Mouse (Mus musculus): ENCODE measurements around the gene Gm10436. TPM values are rescaled to one million over a fixed set of nuclear protein-coding genes. Genes with fewer than 3 reads are reported as not detected.
"Not testable (repeated sequence)": the region's sequence is repeated elsewhere in the genome, so short reads cannot be mapped to it uniquely, and the experiment has no call there.

The Gm10436 gene
- not detected for total RNA-seq (2021)
- long read RNA-seq, experiment 1: 0 reads
- long read RNA-seq, experiment 2: 0 reads

- not testable (repeated sequence) for DNase-seq (ENCODE audit: low spot score in 2 of 2)
Observed at GRCm38 (mm10) chr12:88182008-88182407, at the start of gene Gm10436. TSS of gene Gm10436 (minus strand) at chr12:88182108.

- no peak for DNase-seq (ENCODE audit: low spot score in 2 of 2)
Observed at GRCm38 (mm10) chr12:88219445-88219844, 37.5 kb upstream of the Gm10436 start.

GRCm38 (mm10) chr12:88218059-88218458 lies 36.2 kb upstream of the Gm10436 start:
- not testable (repeated sequence) for DNase-seq (ENCODE audit: low spot score in 2 of 2)

- DNase-seq (ENCODE audit: low spot score in 2 of 2): no peak
Observed at GRCm38 (mm10) chr12:88214641-88215040, 32.7 kb upstream of the Gm10436 start.

- DNase-seq (ENCODE audit: low spot score in 2 of 2): not testable (repeated sequence)
Observed at GRCm38 (mm10) chr12:88211458-88211857, 29.6 kb upstream of the Gm10436 start.

GRCm38 (mm10) chr12:88202856-88203255 lies 20.9 kb upstream of the Gm10436 start:
- DNase-seq (ENCODE audit: low spot score in 2 of 2): no peak

Other genes with a start within 250 kb of the Gm10436 start
- gene Gm2042, start 228.0 kb downstream of the Gm10436 start, total RNA-seq (2021): not detected
- gene Gm2075, start 170.3 kb downstream of the Gm10436 start, total RNA-seq (2021): not detected
- not detected for gene Gm6803, start 163.3 kb downstream of the Gm10436 start, total RNA-seq (2021)
- gene Gm2056, start 155.1 kb downstream of the Gm10436 start, total RNA-seq (2021): not detected
- not detected for gene Gm16368, start 98.4 kb downstream of the Gm10436 start, total RNA-seq (2021)
- not detected for gene Gm8332, start 68.0 kb upstream of the Gm10436 start, total RNA-seq (2021)
- not detected for gene Gm5662, start 92.4 kb upstream of the Gm10436 start, total RNA-seq (2021)
- not detected for gene Gm5039, start 141.9 kb upstream of the Gm10436 start, total RNA-seq (2021)
- gene Adck1, start 178.4 kb upstream of the Gm10436 start, total RNA-seq (2021): 10 to 100 TPM; 32.4 to 33.3 TPM

Measured in layer of hippocampus, postnatal 14 days (tissue).